Mouse (Mus musculus): ENCODE measurements around the gene Tspan7.

DNA sequence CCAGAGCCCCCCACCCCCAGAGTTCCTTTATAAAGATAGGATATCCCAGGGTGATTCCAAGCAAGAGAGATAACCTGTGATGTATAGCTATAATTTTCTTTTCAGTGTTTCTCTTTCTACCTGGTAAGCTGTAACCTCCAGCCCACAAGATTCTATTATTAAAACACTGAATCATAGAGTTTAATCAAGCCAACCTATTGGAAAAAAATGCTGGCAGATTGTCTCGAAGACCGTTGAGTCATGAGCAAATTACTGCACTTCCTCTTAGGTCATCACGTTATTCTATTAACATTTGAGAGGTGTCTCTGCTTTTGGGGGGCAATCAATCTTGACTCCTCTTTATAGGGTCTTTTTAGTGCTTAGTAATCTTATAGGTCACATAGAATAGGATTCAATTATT lies 61.9 kb downstream of the Tspan7 start:
- TF ChIP-seq CTCF (IDR thresholded peaks at IDR 0.05; ENCODE audit: low read depth, low read length) (no peak), GATA1 (IDR thresholded peaks at IDR 0.05; ENCODE audit: borderline replicate concordance, low read length) (no peak), POLR2AphosphoS5 (IDR thresholded peaks at IDR 0.05; ENCODE audit: insufficient replicate concordance, low read depth, low read length) (no peak)
